Mouse (Mus musculus) forebrain, embryonic 13.5 days (tissue): ENCODE measurements around the gene Itgb7. TPM values are rescaled to one million over a fixed set of nuclear protein-coding genes. Genes with fewer than 3 reads are reported as not detected.

Experiments
- ATAC-seq: fragments of 200-750 bp; cut with Nextera tagmentation; 2 replicates; pipeline ENCODE4 v1.8.0; 2017
- H3K27ac ChIP-seq: fragments of 300-500 bp; sonication (generic); 2 replicates; pipeline ENCODE4 v1.5.1; 2015; ENCODE audit warnings: inconsistent platforms, mild to moderate bottlenecking, moderate library complexity
- H3K27me3 ChIP-seq: fragments of 300-500 bp; sonication (generic); 2 replicates; pipeline ENCODE4 v1.6.1; 2015; ENCODE audit warnings: mild to moderate bottlenecking, inconsistent platforms
- H3K36me3 ChIP-seq: fragments of 300-500 bp; sonication (generic); 2 replicates; pipeline ENCODE4 v1.6.1; 2015; ENCODE audit warnings: mild to moderate bottlenecking, inconsistent platforms; ENCODE audit not compliant: poor library complexity, severe bottlenecking
- H3K4me1 ChIP-seq: fragments of 300-500 bp; sonication (generic); 2 replicates; pipeline ENCODE4 v1.6.1; 2015; ENCODE audit warnings: inconsistent platforms
- H3K4me2 ChIP-seq: fragments of 300-500 bp; sonication (generic); 2 replicates; pipeline ENCODE4 v1.6.1; 2015; ENCODE audit warnings: inconsistent platforms, mild to moderate bottlenecking, moderate library complexity
- H3K4me3 ChIP-seq: fragments of 300-500 bp; sonication (generic); 2 replicates; pipeline ENCODE4 v1.5.1; 2015; ENCODE audit warnings: mild to moderate bottlenecking, inconsistent platforms
- H3K9ac ChIP-seq: fragments of 300-500 bp; sonication (generic); 2 replicates; pipeline ENCODE4 v1.6.1; 2015; ENCODE audit warnings: mild to moderate bottlenecking, inconsistent platforms
- H3K9me3 ChIP-seq: fragments of 300-500 bp; sonication (generic); replicated peaks from 2 replicates; pipeline ENCODE4 v1.6.1; 2016; ENCODE audit warnings: inconsistent platforms
- WGBS: fragments of 180-500 bp; shearing (Covaris S2); methylation state at CpG from one replicate; pipeline ENCODE4 v1.1.7; 2015; 5-methylcytosine and 5-hydroxymethylcytosine counted together
- polyA plus RNA-seq: library from polyadenylated mRNA; unstranded; fragments of >200 nt; fragmentation: Nextera tagmentation; extraction: Ambion mirVana; gene quantifications from 2 replicates; pipeline ENCODE4 v1.2.1, GENCODE M21; 2015

Itgb7 gene
- polyA plus RNA-seq, 1 experiment from 2014 or later = 0.32 TPM

- Histone ChIP-seq H3K4me2 (peak overlapping the region; percentile 97), H3K27me3 (peaks cover 72% of the 10 kb centered on the region), H3K4me1 (peaks cover 56% of the 10 kb centered on the region), H3K9ac (peak overlapping the region; percentile 69), H3K36me3 (no peaks in the 10 kb centered on the region), H3K27ac (peak overlapping the region; percentile 72), H3K9me3 (no peaks in the 10 kb centered on the region), H3K4me3 (peak overlapping the region; percentile 57)
- ATAC-seq = peak; percentile 37; the same call in 1 of the 2 replicates
- under 1% methylated on average over 50 of the region's 65 CpGs for WGBS
Observed at GRCm38 (mm10) chr15:102247252-102248130, 15.7 kb upstream of the Itgb7 start.

GRCm38 (mm10) chr15:102246866-102247251 is 15.1 kb upstream of the Itgb7 start:
- H3K36me3 ChIP-seq = no peaks in the 10 kb centered on the region
- H3K4me3 ChIP-seq = peak overlapping the region; percentile 57
- H3K9me3 ChIP-seq = no peaks in the 10 kb centered on the region
- H3K9ac ChIP-seq = peak overlapping the region; percentile 69
- H3K27ac ChIP-seq = peak overlapping the region; percentile 72
- peak overlapping the region; percentile 97 for H3K4me2 ChIP-seq
- H3K27me3 ChIP-seq = peaks cover 74% of the 10 kb centered on the region
- peak; percentile 84 for ATAC-seq
- under 1% methylated on average over 25 of the region's 35 CpGs for WGBS
- H3K4me1 ChIP-seq = peaks cover 56% of the 10 kb centered on the region

- Histone ChIP-seq H3K27me3 (peaks cover 77% of the 10 kb centered on the region), H3K36me3 (no peaks in the 10 kb centered on the region), H3K4me3 (peak overlapping the region; percentile 57), H3K27ac (peak overlapping the region; percentile 72), H3K4me1 (peaks cover 56% of the 10 kb centered on the region), H3K9ac (peak overlapping the region; percentile 69), H3K9me3 (no peaks in the 10 kb centered on the region), H3K4me2 (peak overlapping the region; percentile 97)
- ATAC-seq = peak; percentile 86
- under 1% methylated on average over 36 of the region's 44 CpGs for WGBS
Observed at GRCm38 (mm10) chr15:102245891-102246741, 14.4 kb upstream of the Itgb7 start.

- peaks cover 56% of the 10 kb centered on the region for H3K4me1 ChIP-seq
- peaks cover 73% of the 10 kb centered on the region for H3K27me3 ChIP-seq
- H3K9me3 ChIP-seq = no peaks in the 10 kb centered on the region
- H3K4me2 ChIP-seq = peak overlapping the region; percentile 97
- H3K4me3 ChIP-seq = peak overlapping the region; percentile 57
- 7% methylated on average over 14 of the region's 14 CpGs for WGBS
- H3K36me3 ChIP-seq = no peaks in the 10 kb centered on the region
- H3K9ac ChIP-seq = peak overlapping the region; percentile 69
- ATAC-seq = no peak
- no peak overlapping the region for H3K27ac ChIP-seq
Observed at GRCm38 (mm10) chr15:102245461-102245881, 13.7 kb upstream of the Itgb7 start.

GRCm38 (mm10) chr15:102244306-102245191 is 12.8 kb upstream of the Itgb7 start:
- peak overlapping the region; percentile 43; the same call in 1 of the 2 replicates for H3K9ac ChIP-seq
- H3K4me2 ChIP-seq = peak overlapping the region; percentile 97
- H3K4me1 ChIP-seq = peaks cover 52% of the 10 kb centered on the region
- no peaks in the 10 kb centered on the region for H3K36me3 ChIP-seq
- no peak overlapping the region for H3K27ac ChIP-seq
- ATAC-seq = no peak
- WGBS = 13% methylated on average over 19 of the region's 19 CpGs
- no peaks in the 10 kb centered on the region for H3K9me3 ChIP-seq
- H3K27me3 ChIP-seq = peaks cover 65% of the 10 kb centered on the region
- peak overlapping the region; percentile 57 for H3K4me3 ChIP-seq

GRCm38 (mm10) chr15:102243229-102244190 is 11.8 kb upstream of the Itgb7 start:
- no peaks in the 10 kb centered on the region for H3K9me3 ChIP-seq
- WGBS = 9% methylated on average over 22 of the region's 22 CpGs
- H3K36me3 ChIP-seq = no peaks in the 10 kb centered on the region
- ATAC-seq = no peak
- H3K27me3 ChIP-seq = peaks cover 54% of the 10 kb centered on the region
- peak overlapping the region; percentile 37 for H3K9ac ChIP-seq
- peak overlapping the region; percentile 9; the same call in 1 of the 2 replicates for H3K4me3 ChIP-seq
- no peak overlapping the region for H3K27ac ChIP-seq
- peaks cover 46% of the 10 kb centered on the region for H3K4me1 ChIP-seq
- H3K4me2 ChIP-seq = peak overlapping the region; percentile 24; the same call in 1 of the 2 replicates

- no peak for ATAC-seq
- Histone ChIP-seq H3K9me3 (no peaks in the 10 kb centered on the region), H3K36me3 (no peaks in the 10 kb centered on the region), H3K4me3 (no peak overlapping the region), H3K27me3 (peaks cover 49% of the 10 kb centered on the region), H3K27ac (no peak overlapping the region), H3K4me1 (peaks cover 37% of the 10 kb centered on the region), H3K9ac (0 out of 2 replicates have a peak overlapping the region, but pooled peaks have one; percentile 37), H3K4me2 (no peak overlapping the region)
- WGBS = 28% methylated on average over 12 of the region's 12 CpGs
Observed at GRCm38 (mm10) chr15:102242404-102243228, 10.9 kb upstream of the Itgb7 start.

- WGBS = 72% methylated on average over 4 of the region's 4 CpGs
- ATAC-seq = no peak
Observed at GRCm38 (mm10) chr15:102240607-102241006, 8.9 kb upstream of the Itgb7 start.

GRCm38 (mm10) chr15:102239851-102240250 is 8.1 kb upstream of the Itgb7 start:
- H3K9me3 ChIP-seq = no peaks in the 10 kb centered on the region
- peaks cover 31% of the 10 kb centered on the region for H3K27me3 ChIP-seq
- no peak for ATAC-seq
- WGBS = 79% methylated on average over 11 of the region's 11 CpGs
- peaks cover 24% of the 10 kb centered on the region for H3K4me1 ChIP-seq
- no peak overlapping the region for H3K4me3 ChIP-seq
- H3K36me3 ChIP-seq = no peaks in the 10 kb centered on the region
- no peak overlapping the region for H3K9ac ChIP-seq
- no peak overlapping the region for H3K4me2 ChIP-seq
- no peak overlapping the region for H3K27ac ChIP-seq

More at GRCm38 (mm10) chr15:102240607-102241006, 8.9 kb upstream of the Itgb7 start:
- no peak overlapping the region for H3K4me2 ChIP-seq
- peaks cover 39% of the 10 kb centered on the region for H3K27me3 ChIP-seq
- peaks cover 25% of the 10 kb centered on the region for H3K4me1 ChIP-seq
- H3K27ac ChIP-seq = no peak overlapping the region
- no peaks in the 10 kb centered on the region for H3K36me3 ChIP-seq
- H3K4me3 ChIP-seq = no peak overlapping the region
- no peaks in the 10 kb centered on the region for H3K9me3 ChIP-seq
- no peak overlapping the region for H3K9ac ChIP-seq

GRCm38 (mm10) chr15:102239260-102239590 is 7.5 kb upstream of the Itgb7 start:
- no peak overlapping the region for H3K4me2 ChIP-seq
- peak; percentile 77 for ATAC-seq
- no peak overlapping the region for H3K4me3 ChIP-seq
- H3K4me1 ChIP-seq = peaks cover 21% of the 10 kb centered on the region
- WGBS = 11% methylated on average over 9 of the region's 9 CpGs
- no peak overlapping the region for H3K9ac ChIP-seq
- H3K27ac ChIP-seq = no peak overlapping the region
- no peaks in the 10 kb centered on the region for H3K36me3 ChIP-seq
- no peaks in the 10 kb centered on the region for H3K9me3 ChIP-seq
- H3K27me3 ChIP-seq = peaks cover 25% of the 10 kb centered on the region
